Mouse (Mus musculus) heart, embryonic 10.5 days (tissue): ENCODE results near the gene Arhgap31. TPM values are rescaled to one million over a fixed set of nuclear protein-coding genes. Genes with fewer than 3 reads are reported as not detected.

Experiments used
- DNase-seq: peaks from one replicate; pipeline ENCODE4 v3.0.0-alpha.2; 2017; ENCODE audit warnings: low spot score
- H3K27ac ChIP-seq: fragments of 300-500 bp; sonication (generic); 2 replicates; pipeline ENCODE4 v1.5.1; 2016; ENCODE audit warnings: mild to moderate bottlenecking
- H3K27me3 ChIP-seq: fragments of 300-500 bp; sonication (generic); 2 replicates; pipeline ENCODE4 v1.6.1; 2016; ENCODE audit warnings: mild to moderate bottlenecking; ENCODE audit not compliant: poor library complexity, insufficient read depth, severe bottlenecking
- H3K36me3 ChIP-seq: fragments of 300-500 bp; sonication (generic); 2 replicates; pipeline ENCODE4 v1.6.1; 2016; ENCODE audit warnings: mild to moderate bottlenecking, moderate library complexity
- H3K4me1 ChIP-seq: fragments of 300-500 bp; sonication (generic); 2 replicates; pipeline ENCODE4 v1.6.1; 2016; ENCODE audit warnings: mild to moderate bottlenecking
- H3K4me3 ChIP-seq: fragments of 300-500 bp; sonication (generic); 2 replicates; pipeline ENCODE4 v1.5.1; 2016; ENCODE audit warnings: mild to moderate bottlenecking, moderate library complexity
- H3K9me3 ChIP-seq: fragments of 300-500 bp; sonication (generic); 2 replicates; pipeline ENCODE4 v1.6.1; 2016; ENCODE audit warnings: mild to moderate bottlenecking, moderate library complexity
- WGBS: fragments of 180-500 bp; shearing (Covaris S2); methylation state at CpG from one replicate; pipeline ENCODE4 v1.1.7; 2016; 5-methylcytosine and 5-hydroxymethylcytosine counted together
- polyA plus RNA-seq: library from polyadenylated mRNA; unstranded; fragments of >200 nt; fragmentation: Nextera tagmentation; extraction: Ambion mirVana; gene quantifications from 2 replicates; pipeline ENCODE4 v1.2.1, GENCODE M21; 2016

Gene Arhgap31
- polyA plus RNA-seq, 1 experiment from 2014 or later: 27.7 TPM

DNA sequence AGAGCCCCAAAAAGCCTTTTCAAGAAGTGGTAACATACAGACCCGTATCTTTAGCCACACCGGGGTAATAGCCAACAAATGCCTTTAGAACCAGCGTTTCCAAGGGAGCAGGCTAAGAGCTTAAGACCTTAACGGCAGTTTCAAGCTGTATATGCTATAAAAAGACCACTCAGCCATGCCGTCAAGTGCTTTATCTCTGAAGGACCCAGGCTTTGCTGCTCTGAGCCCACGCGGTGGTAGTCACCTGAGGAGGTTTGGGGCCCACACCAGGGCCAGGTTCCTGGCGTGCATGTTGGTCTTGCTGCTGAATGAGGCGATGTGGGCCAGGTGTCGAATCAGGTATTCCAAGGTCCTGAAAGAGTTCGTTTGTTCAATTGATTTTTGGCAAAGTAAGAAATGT is 88.8 kb downstream of the Arhgap31 start:
- Histone ChIP-seq H3K36me3 (peaks cover 64% of the 10 kb centered on the region), H3K9me3 (no peaks in the 10 kb centered on the region), H3K4me3 (no peak overlapping the region), H3K4me1 (peaks cover 68% of the 10 kb centered on the region), H3K27me3 (no peaks in the 10 kb centered on the region), H3K27ac (peak overlapping the region; percentile 81)
- DNase-seq: peak; percentile 83
- WGBS: 46% methylated on average over 11 of the region's 11 CpGs

DNA sequence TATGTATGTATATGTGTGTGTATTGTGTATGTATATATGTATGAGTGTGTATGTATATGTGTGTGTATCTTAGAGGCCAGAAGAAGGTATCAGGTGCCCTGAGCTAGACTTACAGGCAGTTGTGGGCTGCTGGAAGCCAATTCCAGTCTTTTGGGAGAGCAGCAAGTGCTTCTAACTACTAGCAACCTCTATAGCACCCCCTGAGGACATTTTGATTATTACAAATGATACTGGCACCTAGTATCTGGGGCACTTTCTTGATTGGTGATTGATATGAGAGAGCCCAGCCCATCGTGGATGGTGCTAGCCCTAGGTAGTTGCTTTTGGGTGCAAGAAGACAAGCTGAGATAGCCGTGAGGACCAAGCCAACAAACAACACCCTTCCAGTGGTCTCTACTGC is 90.8 kb downstream of the Arhgap31 start:
- Histone ChIP-seq H3K4me3 (no peak overlapping the region), H3K36me3 (peaks cover 79% of the 10 kb centered on the region), H3K27ac (peak overlapping the region; percentile 22; the same call in 1 of the 2 replicates), H3K4me1 (peaks cover 52% of the 10 kb centered on the region), H3K9me3 (no peaks in the 10 kb centered on the region), H3K27me3 (no peaks in the 10 kb centered on the region)
- 70% methylated on average over 2 of the region's 2 CpGs for WGBS
- no peak for DNase-seq

DNA sequence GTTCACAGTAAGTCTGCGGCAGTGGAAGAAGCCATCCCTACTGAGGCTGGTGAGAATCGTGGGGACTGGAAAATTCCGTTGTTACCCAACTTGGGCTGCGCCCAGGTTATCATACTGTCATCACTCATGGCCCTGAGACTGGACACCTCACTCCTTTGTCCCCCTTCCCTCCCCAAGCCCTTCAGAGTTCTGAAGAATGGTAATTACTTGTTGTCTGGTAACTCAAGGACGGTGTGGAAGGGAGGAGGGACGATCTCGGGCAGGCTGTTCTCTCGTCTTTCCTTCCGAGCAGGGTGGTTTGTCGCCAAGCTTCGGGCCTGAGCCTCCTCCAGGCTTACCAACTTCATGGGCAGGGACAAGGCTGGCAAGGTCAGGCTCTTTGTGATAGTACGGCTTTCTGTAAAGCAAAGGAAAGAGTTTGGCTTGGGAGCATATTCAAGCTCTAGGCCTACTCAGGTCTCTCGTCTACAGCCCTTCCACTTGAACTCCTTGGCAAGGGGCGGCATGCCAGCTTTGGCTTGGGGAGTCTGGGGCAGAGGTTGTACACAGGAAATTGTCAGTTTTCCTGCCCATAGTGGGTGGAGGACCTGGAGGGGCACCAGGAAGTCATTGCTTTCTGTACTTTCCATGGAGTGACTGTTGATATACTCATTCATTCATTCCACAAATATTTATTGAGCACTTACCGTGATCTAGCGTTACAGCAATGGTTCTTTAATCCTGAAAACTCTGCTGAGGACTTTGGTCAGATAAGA is 92.2 kb downstream of the Arhgap31 start:
- no peak for DNase-seq
- Histone ChIP-seq H3K4me3 (no peak overlapping the region), H3K9me3 (no peaks in the 10 kb centered on the region), H3K27me3 (no peaks in the 10 kb centered on the region), H3K36me3 (peaks cover 93% of the 10 kb centered on the region), H3K27ac (peak overlapping the region; percentile 72; the same call in 1 of the 2 replicates), H3K4me1 (peaks cover 39% of the 10 kb centered on the region)
- 61% methylated on average over 16 of the region's 16 CpGs for WGBS

DNA sequence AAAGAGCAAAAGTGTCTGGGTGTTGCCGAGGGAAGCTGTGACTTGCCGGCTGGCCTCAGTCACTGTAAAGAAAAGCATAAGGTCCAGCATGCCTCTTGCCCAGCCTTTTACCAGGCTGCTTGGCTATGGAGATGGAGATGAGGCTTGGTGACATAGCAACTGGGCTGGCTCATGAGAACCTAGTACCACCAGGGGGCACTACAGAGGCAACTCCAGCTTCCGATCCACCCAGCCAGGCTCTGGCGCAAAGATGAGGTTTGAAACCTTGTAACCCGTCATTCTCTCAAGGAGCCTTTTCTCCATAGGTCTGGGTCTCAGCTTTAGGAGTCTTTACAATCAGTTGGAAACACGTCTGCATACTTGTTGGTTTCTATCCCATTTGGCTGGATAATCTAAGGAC is 94.0 kb downstream of the Arhgap31 start:
- WGBS: 30% methylated on average over 6 of the region's 6 CpGs
- Histone ChIP-seq H3K36me3 (peaks cover 91% of the 10 kb centered on the region), H3K27me3 (no peaks in the 10 kb centered on the region), H3K9me3 (no peaks in the 10 kb centered on the region), H3K4me1 (peaks cover 21% of the 10 kb centered on the region), H3K4me3 (no peak overlapping the region), H3K27ac (no peak overlapping the region)
- DNase-seq: peak; percentile 82

DNA sequence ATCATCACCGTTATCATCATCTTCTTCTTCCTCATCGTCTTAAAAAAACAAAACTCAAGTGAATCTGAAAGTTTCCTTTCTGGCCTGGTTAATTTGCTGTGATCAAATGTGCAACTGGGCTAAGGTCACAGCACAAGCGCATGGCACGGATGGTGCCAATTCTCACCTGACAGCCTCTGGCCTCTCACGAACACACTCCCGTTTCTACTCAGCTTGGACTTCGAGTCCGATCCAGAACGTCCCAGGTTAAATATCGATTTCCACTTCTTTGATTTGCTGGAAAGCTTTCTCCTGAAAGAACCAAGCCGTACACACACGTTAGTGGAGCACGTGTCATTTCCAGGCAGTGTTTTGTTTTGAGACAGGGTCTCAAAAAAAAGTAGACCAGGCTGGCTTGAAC is 95.1 kb downstream of the Arhgap31 start:
- peaks cover 92% of the 10 kb centered on the region for H3K36me3 ChIP-seq
- H3K27me3 ChIP-seq: no peaks in the 10 kb centered on the region
- H3K27ac ChIP-seq: no peak overlapping the region
- H3K4me1 ChIP-seq: peaks cover 11% of the 10 kb centered on the region; the same call in 1 of the 2 replicates
- WGBS: 92% methylated on average over 13 of the region's 13 CpGs
- H3K9me3 ChIP-seq: no peaks in the 10 kb centered on the region
- no peak for DNase-seq
- no peak overlapping the region for H3K4me3 ChIP-seq

DNA sequence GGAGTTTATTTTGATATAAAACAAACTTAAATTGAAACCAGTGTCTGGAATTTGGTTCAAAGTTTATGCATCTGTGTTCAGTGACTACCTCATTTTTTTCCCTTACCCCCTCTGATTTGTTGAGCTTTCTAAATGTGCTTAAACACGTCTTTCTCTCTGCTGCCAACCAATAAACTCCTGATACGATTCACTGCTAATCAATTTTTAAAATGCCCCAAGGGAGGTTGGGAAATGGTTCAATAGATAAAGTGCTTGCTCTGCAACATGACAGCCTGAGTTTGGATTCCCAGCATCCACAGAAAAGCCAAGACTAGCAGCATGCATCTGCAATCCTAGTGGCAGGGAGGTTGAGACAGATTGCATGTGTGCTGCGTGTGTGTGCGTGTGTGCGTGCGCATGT is 99.4 kb downstream of the Arhgap31 start:
- Histone ChIP-seq H3K27ac (no peak overlapping the region), H3K36me3 (peaks cover 98% of the 10 kb centered on the region), H3K4me3 (no peak overlapping the region), H3K27me3 (no peaks in the 10 kb centered on the region), H3K9me3 (no peaks in the 10 kb centered on the region), H3K4me1 (no peaks in the 10 kb centered on the region)
- DNase-seq: no peak
- 89% methylated on average over 6 of the region's 6 CpGs for WGBS

DNA sequence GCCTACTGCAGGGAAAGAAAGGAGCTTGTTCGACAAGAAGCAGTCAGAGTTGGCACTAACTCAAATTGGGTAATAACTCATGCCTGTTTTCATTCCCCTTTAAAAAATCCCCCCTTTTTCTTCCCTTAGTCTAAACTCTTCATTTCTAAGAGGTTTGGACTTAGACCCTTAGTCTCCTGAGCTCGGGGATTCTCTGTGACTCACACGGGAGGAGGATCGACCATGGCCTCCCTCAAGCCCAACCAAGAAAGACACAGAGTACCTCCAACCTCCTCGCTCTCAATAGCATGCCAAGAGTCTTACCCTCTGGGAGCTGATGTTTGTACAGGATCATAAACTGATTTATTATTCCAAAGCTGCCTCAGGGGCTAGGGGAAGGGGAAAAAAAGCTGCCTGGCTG is 100.4 kb downstream of the Arhgap31 start:
- Histone ChIP-seq H3K36me3 (peaks cover 98% of the 10 kb centered on the region), H3K9me3 (no peaks in the 10 kb centered on the region), H3K4me3 (no peak overlapping the region), H3K27ac (no peak overlapping the region), H3K27me3 (no peaks in the 10 kb centered on the region), H3K4me1 (no peaks in the 10 kb centered on the region)
- 83% methylated on average over 5 of the region's 5 CpGs for WGBS
- no peak for DNase-seq

DNA sequence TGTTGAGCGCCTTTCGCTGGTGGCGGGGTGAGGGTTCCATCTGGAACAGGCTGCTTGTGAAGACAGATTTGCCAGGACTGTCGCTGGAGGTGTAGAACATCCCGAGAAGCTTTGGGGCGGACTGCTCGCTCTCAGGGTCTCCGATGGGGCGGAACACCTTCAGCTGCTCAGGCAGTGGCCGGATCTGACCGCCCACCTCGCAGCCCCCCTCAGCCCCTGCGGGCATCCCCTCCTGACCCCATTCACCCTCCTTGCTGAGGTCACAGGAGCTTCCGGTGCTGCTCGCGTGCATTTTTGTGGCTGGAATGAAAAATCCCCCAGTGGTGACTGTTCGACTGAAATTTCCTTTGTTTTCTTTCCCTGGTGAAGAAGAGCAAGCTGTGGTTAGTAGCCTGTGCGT is 104.0 kb downstream of the Arhgap31 start:
- peaks cover 98% of the 10 kb centered on the region for H3K36me3 ChIP-seq
- WGBS: 70% methylated on average over 18 of the region's 18 CpGs
- no peak for DNase-seq

DNA sequence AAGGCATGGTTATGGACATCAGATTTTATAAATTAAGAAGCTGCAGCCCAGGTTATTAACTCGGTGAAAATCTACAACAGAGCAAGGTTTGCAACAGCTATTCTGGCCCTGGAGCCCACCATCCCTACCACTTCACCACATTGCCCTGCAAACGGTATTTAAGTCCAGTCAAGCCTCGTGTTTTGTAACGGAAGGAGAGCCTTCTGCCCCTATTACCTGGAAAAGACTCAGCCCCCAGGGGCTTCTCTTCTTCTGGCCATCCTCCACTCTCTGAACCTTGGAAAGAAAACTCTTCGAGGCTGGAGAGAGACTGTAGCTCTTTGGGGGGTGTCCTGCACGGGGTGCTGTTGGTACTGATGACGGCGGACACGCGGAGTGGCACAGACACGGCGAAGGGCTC is 104.4 kb downstream of the Arhgap31 start:
- 77% methylated on average over 12 of the region's 12 CpGs for WGBS
- Histone ChIP-seq H3K36me3 (peaks cover 98% of the 10 kb centered on the region), H3K27ac (no peak overlapping the region), H3K4me3 (no peak overlapping the region), H3K27me3 (no peaks in the 10 kb centered on the region), H3K9me3 (no peaks in the 10 kb centered on the region), H3K4me1 (no peaks in the 10 kb centered on the region)
- no peak for DNase-seq

More for the DNA sequence above, 104.0 kb downstream of the Arhgap31 start:
- H3K4me3 ChIP-seq: no peak overlapping the region
- no peaks in the 10 kb centered on the region for H3K4me1 ChIP-seq
- no peaks in the 10 kb centered on the region for H3K9me3 ChIP-seq
- no peak overlapping the region for H3K27ac ChIP-seq
- no peaks in the 10 kb centered on the region for H3K27me3 ChIP-seq

DNA sequence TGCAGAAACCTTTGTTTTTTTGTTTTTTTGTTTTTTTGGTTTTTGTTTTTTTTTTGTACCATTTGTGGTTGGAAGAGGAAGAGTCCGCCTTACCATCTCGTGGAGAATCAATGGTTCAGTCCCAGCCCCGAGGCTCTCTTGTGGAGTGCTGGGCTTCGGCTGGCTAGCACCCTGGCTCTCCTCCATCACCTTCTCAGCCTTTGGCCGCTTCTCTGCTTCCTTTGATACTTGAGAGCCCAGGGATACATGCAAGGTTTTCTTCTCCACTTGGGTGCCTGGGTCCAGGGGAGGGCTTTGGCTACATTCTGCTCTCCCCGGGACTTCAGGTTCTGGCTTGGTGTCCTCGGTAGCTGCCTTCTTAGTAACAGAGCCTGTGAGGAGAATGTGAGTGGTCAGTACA is 106.6 kb downstream of the Arhgap31 start:
- H3K9me3 ChIP-seq: no peaks in the 10 kb centered on the region
- no peak overlapping the region for H3K27ac ChIP-seq
- no peak for DNase-seq
- H3K4me1 ChIP-seq: no peaks in the 10 kb centered on the region
- WGBS: 85% methylated on average over 7 of the region's 7 CpGs
- H3K36me3 ChIP-seq: peaks cover 98% of the 10 kb centered on the region
- no peak overlapping the region for H3K4me3 ChIP-seq
- no peaks in the 10 kb centered on the region for H3K27me3 ChIP-seq

DNA sequence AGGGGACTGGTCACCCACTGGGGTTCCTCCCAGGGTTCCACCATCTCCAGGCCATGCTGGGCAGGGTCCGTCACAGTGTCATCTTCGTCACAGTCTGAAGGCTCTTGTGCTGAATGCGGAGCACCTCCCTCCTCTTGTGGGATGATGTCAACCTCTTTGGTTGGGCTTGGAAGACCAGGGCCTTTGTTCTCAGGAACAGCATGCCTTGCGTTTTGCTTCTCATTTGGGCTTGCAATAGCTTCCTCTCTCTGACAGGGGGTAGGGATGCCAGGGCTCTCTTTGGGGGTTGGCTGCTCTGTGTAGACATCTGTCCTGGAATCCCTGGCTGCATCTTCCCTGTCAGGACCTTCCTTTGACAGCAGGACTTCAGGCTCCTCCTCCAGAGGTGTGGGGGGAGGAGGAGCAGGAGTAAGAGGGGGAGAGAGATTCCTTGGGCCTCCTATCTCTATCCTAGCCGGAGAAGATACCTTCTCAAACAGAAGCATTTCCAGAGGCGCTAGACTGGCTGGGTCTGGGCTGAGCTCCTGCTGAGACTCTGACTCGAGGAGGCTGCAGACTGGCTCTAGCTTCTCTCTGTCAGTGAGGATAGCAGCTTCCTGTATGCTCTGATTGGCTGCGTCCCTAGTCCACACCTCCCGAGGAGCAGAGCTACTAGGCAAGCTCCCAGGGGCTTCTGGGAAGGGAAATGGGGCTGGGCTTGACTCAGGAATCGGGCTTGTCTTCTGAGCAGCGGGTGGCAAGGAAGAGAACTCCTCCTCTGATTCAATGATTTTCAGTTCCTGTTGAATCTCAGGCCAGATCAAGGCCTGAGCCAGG is 109.9 kb downstream of the Arhgap31 start:
- Histone ChIP-seq H3K36me3 (peaks cover 93% of the 10 kb centered on the region), H3K9me3 (no peaks in the 10 kb centered on the region), H3K4me1 (no peaks in the 10 kb centered on the region), H3K27me3 (no peaks in the 10 kb centered on the region), H3K4me3 (no peak overlapping the region), H3K27ac (no peak overlapping the region)
- 45% methylated on average over 11 of the region's 11 CpGs for WGBS
- DNase-seq: peak; percentile 80

DNA sequence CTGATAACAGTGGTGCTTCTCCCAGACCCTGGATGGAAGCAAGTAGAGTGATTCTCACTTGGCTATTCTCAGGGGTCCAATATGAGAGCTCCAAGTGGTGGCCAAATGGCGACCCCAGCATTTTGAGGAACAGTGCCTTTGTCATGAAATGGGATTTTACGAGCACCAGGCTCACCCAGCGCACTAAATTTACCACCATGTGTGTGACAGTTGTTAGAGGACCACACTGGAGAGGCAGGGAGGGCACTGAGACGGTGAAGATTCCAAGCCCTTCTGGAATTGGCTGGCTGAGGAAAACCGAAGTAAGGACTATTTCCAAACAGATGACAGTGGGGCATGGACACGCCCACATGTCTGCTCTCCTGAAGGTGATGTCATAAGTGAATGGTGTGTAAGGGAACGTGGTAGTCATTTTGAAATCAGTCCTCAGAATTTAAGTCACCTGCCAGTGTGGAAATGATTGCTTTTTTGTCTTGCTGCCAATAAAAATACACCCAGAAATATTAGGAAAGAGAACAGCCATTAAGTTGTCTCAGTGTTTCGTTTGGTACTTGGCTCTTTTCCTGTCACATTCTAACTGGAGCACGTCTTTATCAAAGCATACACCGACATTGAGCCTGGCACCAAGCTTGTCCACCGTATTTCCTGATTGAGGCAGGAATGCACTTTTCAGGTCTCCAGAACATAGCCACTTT is 113.9 kb downstream of the Arhgap31 start:
- no peaks in the 10 kb centered on the region for H3K9me3 ChIP-seq
- no peak overlapping the region for H3K27ac ChIP-seq
- no peak overlapping the region for H3K4me3 ChIP-seq
- 75% methylated on average over 11 of the region's 11 CpGs for WGBS
- H3K27me3 ChIP-seq: no peaks in the 10 kb centered on the region
- no peaks in the 10 kb centered on the region for H3K4me1 ChIP-seq
- no peak for DNase-seq
- peaks cover 64% of the 10 kb centered on the region for H3K36me3 ChIP-seq

DNA sequence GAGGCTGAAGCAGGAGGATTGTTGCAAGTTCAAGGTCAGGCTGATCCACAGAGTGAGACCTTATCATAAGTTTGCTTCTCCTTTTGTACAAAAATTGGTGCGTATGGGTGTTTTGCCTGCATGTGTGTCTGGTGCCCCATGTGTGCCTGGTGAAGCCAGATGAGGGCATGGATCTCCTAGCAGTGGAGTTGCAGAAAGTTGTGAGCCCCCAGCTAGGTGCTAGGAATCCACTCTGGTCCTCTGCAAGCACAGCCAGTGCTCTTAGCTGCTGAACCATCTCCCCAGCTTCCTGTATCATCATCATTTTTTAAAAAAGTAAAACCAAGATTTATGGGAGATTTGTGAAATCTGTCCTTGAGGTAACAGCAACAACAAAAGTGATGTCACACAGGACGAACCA is 116.4 kb downstream of the Arhgap31 start:
- WGBS: 87% methylated on average over 2 of the region's 2 CpGs
- H3K36me3 ChIP-seq: peaks cover 58% of the 10 kb centered on the region

More for the DNA sequence above, 116.4 kb downstream of the Arhgap31 start:
- Histone ChIP-seq H3K27me3 (no peaks in the 10 kb centered on the region), H3K9me3 (no peaks in the 10 kb centered on the region), H3K4me1 (no peaks in the 10 kb centered on the region), H3K27ac (no peak overlapping the region), H3K4me3 (no peak overlapping the region)
- no peak for DNase-seq
